Comparison of ENCODE assay signal across 24 mouse cellular contexts in genomic region chr14:76005011-76005410, GRCm38 (mm10). TPM values are rescaled to one million over a fixed set of nuclear protein-coding genes. Genes with fewer than 3 reads are reported as not detected.
A peak's percentile ranks its signal among the peaks of the same experiment; 100 is the strongest.
DNase-seq lines count a peak whose midpoint lies in the region; ATAC-seq and TF ChIP-seq lines count a peak whose summit lies in the region.
"Had no signal": no experiment of that assay in that cellular context is flagged by ENCODE, and none has a peak within 500 bp of the region (broad histone marks: within the 10 kb centered on the region; RNA-seq: fewer than 3 reads in every experiment).

No protein-coding gene starts in this region.

- H3K27me3 ChIP-seq in lung, postnatal 0 days (replicated peaks; ENCODE audit: insufficient read depth, low read length): no peaks in the 10 kb centered on the region
- H3K27me3 ChIP-seq: CH12.LX, Patski had no signal

- peak; percentile 63 for DNase-seq in retina, adult 2 months (ENCODE audit: low read depth, low spot score)
- no peak for DNase-seq in retina, embryonic 14.5 days (ENCODE audit: low spot score)
- peak; percentile 69 for DNase-seq in retina, postnatal 1 day
- DNase-seq in retina, postnatal 7 days (ENCODE audit: low read depth, low spot score): peak; percentile 43
- no peak for DNase-seq in left cerebral cortex, adult 18-20 months (ENCODE audit: low spot score in 2 of 2)
- no peak for DNase-seq in lung, postnatal 0 days (ENCODE audit: low spot score)
- DNase-seq: adrenal gland, adult 2 months; adrenal gland, adult 8-10 months; adrenal gland, postnatal 10 days; adrenal gland, postnatal 14 days; adrenal gland, postnatal 25 days; adrenal gland, postnatal 36 days; B cell, adult 2 months; cerebellum, adult 11 months; cerebellum, adult 11-12 months; cerebellum, adult 18-20 months had no signal

- H3K4me1 ChIP-seq in lung, postnatal 0 days (ENCODE audit: insufficient read depth, low read depth, low read length): no peaks in the 10 kb centered on the region

- H3K27ac ChIP-seq in lung, postnatal 0 days (ENCODE audit: low read length): no peak overlapping the region

- TF ChIP-seq CTCF in lung, postnatal 0 days (IDR thresholded peaks at IDR 0.05): no peak

- no peak overlapping the region for H3K4me2 ChIP-seq in lung, postnatal 0 days (replicated peaks; ENCODE audit: low read depth, low read length)

- no peak for ATAC-seq in lung, postnatal 0 days
- ATAC-seq: activated CD4-positive, CD25-positive, alpha-beta regulatory T cell, adult 4 months; CD4-positive, CD25-positive, alpha-beta regulatory T cell, adult 4 months; Patski had no signal

- 88% methylated on average over 3 of the region's 4 CpGs for WGBS in lung, postnatal 0 days

- TF ChIP-seq EP300 in lung, postnatal 0 days (IDR thresholded peaks at IDR 0.05): no peak

- H3K9ac ChIP-seq in lung, postnatal 0 days (replicated peaks; ENCODE audit: low read depth): no peak overlapping the region

- H3K9me3 ChIP-seq in lung, postnatal 0 days (ENCODE audit: low read length): no peaks in the 10 kb centered on the region
- H3K9me3 ChIP-seq: G1E had no signal

- H3K36me3 ChIP-seq in lung, postnatal 0 days (ENCODE audit: insufficient read depth, low read length): no peaks in the 10 kb centered on the region

- no peak overlapping the region for H3K4me3 ChIP-seq in lung, postnatal 0 days (ENCODE audit: low read depth, low read length)

RNA-seq across cellular contexts. Expression of gene Gtf2f2, which starts 5.7 kb away (rescaled TPM):
- 10 to 100 TPM; 16.3 to 17.3 TPM for total RNA-seq in left cerebral cortex, adult 18-20 months (2021)
- polyA plus RNA-seq in lung, postnatal 0 days (2015; fragmentation: Nextera tagmentation; extraction: Ambion mirVana): 21.4 and 21.7 TPM in 2 replicates

RNA-seq across cellular contexts. Expression of gene Kctd4, which starts 50.2 kb away (rescaled TPM):
- 10 to 100 TPM; 20.4 to 21.4 TPM for total RNA-seq in left cerebral cortex, adult 18-20 months (2021)
- 0.21 and 0.24 TPM in 2 replicates for polyA plus RNA-seq in lung, postnatal 0 days (2015; fragmentation: Nextera tagmentation; extraction: Ambion mirVana)
- total RNA-seq: adrenal gland, adult 18-20 months; adrenal gland, adult 2 months; adrenal gland, postnatal 10 days; adrenal gland, postnatal 14 days; adrenal gland, postnatal 25 days; adrenal gland, postnatal 36 days; adrenal gland, postnatal 4 days; CH12.LX had no signal
- polyA plus RNA-seq: adrenal gland, adult 2 months; C2C12; G1E; Patski had no signal

Comparison
In these comparisons a context has a peak if more than half of its experiments do, and no peak if none do; other contexts are left out.
1. DNase-seq: peak in retina, adult 2 months (single experiment), retina, postnatal 1 day (single experiment) and retina, postnatal 7 days (single experiment); none in retina, embryonic 14.5 days (single experiment), left cerebral cortex, adult 18-20 months (0 of 2) and lung, postnatal 0 days (single experiment).